Mouse (Mus musculus) adrenal gland, adult (tissue): ENCODE results near the gene Rnf4.

ENCODE experiments used
- DNase-seq, 2 experiments: peaks; one replicate each; pipeline ENCODE4 v3.0.0; 2022 to 2023; ENCODE audit warnings: low spot score in 1 of 2; ENCODE audit not compliant: inconsistent age in 2 of 2

Gene Rnf4

DNA sequence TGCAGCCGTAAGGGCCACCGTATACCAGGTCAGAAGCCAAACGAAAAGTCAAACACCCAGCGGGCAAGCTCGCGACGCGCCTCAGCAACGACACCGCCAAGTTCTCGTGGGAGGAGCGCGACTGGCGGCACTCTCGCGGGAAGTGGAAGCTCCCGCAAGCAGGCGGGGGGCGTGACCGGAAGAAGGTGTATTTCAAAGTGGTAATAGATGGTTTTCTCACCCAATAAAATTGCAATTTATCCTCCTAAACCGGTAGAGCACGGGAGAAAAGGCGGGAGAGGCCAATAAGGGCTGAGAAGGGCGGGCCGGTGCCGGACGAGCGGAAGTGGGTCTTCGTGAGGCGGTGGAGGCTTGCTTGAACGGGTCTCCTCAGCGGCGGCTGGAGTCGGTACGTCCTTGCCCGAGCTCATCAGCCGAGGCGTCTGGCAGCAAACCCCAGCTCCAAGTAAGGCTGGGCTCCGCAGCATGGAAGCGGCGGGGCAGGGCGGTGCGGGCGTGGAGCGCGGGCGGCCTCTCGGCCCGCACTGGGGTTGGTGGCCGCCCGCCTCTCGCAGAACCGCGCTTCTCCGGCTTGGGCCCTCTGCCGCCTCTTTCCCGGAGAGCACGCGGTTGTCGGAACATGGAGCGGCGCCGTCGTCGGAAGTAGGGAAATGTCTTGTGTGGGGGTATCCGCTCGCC, at the start of gene Rnf4:
Gene Rnf4 (plus strand): TSS at position 193 of the 678 bp plus-strand sequence.
- peak; percentile 98 to 99 for DNase-seq

DNA sequence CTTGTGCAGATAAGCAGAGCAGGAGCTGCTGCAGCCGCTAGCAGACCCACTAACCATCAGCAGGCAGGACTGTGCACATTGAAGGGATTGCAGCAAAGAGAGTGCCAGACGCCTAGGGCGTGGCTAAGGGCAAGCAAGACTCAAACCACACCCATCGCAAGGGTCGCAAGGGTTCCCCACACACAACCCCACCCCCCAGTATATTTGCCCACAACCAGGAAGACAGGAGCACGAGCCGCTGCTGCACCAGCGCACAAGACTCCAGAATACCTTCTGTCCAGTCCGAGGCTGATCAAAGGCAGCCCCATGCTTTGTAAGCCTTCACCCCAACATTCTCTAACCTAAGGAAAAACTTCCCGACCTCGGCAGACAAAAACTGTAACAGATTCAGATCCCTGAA, 49.6 kb upstream of the Rnf4 start:
- no peak for DNase-seq

DNA sequence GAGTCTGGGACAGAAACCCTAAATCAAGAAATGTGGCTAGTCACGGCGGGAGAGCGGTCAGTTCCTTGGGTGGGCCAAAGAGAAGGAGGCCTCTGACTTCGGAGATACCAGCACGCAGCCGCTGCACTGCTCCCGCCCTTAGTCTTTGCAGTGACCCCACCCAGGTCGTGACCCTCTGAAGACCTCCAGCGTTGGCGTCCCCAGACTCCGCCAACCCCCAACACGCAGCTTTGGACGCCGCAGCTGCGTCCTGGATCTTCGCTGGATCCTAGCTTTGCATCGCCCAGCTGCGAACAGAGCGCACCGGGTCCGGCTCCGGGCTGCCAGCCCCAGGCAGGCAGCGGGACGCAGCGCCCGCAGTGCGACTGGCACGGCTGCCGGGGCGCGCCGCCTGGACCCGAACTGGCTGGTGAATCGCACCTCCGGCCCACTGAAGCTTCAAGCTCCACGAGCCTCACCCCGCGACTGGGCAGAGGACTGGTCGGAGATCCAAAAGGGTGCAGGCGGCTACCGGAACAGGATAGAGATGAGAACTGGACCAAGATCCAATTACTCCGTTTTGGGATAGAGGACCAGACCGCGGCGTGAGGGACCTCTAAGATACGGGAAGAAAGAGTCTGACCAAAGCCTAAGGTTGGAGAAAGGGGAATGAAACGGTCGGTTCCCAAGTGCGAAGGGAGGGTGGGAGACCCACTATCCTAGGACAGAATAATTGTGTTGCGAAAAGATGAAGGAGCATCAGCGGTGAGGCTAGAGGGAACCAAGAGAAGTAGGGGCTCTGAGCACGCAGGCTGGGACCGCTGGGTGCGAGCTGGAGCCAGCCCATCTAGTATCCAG, 48.9 kb upstream of the Rnf4 start:
- no peak for DNase-seq

DNA sequence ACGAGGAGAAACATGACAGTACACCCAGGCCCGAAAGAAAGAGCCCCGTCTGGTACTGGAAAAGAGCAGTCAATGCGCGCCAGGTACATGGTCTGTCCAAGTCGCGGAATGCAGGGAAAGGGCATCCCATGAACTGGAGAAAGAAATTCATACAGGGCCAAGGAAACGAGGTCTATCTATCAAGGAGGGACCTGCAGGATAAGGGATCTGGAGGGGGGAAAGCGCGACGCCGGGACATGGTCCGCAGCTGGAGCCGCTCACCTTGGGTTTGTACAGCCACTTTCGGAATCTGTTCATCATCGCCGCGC, 48.3 kb upstream of the Rnf4 start:
- no peak for DNase-seq

DNA sequence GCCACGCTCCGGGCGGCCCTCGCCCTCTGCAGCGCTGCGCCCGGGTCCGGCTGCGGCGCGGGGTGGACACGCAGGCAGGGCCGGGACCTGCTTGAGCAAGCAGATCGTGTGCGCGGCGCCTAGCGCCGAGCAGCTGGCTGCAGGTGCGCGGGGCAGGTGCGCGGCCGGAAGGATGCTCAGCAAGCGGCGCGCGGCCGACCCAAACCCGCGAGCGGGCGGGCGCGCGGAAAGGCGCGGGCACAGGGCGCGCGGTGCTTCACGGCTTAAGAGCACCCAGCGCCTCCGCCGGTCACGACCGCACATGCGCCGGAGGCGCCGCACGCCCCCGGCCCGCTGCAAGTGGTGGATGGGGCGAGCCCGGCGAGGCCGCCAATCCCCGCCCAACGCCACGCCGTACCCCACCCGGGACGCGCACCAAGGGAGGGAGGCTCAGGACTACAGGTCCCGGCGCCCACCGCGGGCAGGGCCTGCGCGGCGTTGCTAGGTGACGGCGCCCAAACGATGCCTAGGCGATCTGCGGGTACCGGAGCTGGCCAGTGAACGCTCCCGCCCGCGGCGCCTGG, 47.9 kb upstream of the Rnf4 start, which contains the start of the genes Zfyve28 and Cfap99:
Gene Zfyve28 (minus strand): TSS at position 296 of the 563 bp plus-strand sequence.
Gene Cfap99 (plus strand): TSS at position 447 of the 563 bp plus-strand sequence.
- peak; percentile 75 to 87 for DNase-seq

DNA sequence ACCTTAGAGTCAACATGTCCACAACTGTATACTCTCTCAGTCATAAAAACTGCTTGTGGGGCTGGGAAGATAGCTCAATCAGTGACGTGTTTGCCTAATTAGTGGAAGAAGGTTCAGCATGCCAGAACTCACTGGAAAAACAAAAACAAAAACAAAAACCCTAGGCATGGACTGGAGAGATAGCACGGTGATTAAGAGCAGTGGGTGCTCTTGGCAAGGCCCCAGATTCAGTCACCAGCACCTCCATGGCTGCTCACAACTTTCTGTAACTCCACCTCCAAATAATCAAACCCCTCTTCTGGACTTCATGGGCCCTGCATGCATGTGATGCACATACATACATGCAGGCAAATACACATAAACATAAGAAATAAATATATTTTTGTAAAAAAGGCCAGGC, 46.8 kb upstream of the Rnf4 start:
- no peak for DNase-seq

DNA sequence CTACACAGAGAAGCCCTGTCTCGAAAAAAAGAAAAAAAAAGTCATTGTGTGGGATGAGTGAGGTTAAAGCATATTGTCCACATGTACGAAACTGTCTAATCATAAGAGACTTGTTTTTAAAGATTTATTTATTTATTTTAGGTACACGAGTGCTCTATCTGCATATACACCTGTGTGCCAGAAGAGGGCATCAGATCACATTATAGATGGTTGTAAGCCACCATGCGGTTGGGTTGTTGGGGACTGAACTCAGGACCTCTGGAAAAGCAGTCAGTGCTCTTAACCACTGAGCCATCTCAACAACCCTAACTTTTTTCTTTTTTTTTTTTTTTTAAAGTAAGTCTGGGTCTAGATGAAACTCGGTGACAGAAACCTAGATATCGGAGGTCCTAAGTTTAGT, 42.7 kb upstream of the Rnf4 start:
- DNase-seq = no peak

DNA sequence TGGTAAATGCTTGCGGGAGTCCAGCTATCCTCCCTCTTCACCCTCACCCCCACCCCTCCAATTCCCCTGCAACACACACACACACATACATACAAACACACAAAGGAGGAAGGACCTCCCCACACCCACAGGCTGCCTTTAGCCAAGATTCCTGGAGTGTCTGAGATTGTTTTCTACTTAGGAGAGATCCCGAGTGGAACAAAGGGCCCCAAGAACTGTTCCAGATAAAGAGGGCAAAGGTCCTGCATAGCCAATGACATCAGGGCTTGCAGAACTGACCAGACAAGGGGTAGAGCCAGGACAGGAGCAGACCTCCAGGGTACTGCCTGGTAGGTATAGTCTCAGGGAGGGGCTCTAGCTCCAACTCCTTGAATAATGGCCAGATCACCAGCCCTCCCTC, 41.4 kb upstream of the Rnf4 start:
- peak in 1 of 2 experiments; percentile 45 for DNase-seq

DNA sequence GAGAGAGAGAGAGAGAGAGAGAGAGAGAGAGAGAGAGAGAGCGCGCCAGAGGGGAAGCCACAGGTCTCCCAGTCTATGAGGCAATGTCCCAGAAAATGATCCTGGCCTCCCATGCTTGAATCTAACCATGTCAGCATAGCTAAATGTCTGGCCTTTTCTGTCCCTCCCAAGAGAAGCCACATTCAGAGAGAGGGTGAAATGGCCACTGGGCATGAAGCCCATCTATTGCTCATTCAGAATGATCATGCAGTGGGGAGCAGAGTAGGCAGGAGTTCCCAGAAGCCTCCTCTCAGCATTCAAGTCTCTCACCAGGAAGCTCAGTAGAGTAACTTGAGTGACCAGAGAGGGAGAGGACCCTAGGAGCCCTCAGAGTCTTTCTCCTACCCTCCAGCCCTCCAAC, 40.9 kb upstream of the Rnf4 start:
- DNase-seq = peak; percentile 33 to 76

DNA sequence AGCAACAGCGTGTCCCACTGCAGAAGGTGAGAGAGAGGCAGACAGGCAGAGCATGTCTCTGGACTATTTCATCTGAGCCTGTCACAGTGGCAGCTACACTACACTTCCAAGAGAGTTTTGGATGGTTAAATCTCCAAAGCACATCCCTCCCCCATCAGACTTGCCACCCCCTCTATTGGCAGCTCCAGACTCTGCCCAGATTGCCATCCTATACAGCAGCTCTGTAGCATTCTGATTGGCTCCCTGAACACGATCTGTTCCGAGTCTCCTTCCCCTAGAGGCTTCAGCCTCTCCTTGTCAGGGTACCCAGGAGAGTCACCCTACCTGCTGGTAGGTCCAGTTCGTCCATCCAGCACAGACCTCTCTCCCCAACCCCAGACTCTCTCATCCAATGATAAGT, 38.0 kb upstream of the Rnf4 start:
- no peak for DNase-seq

DNA sequence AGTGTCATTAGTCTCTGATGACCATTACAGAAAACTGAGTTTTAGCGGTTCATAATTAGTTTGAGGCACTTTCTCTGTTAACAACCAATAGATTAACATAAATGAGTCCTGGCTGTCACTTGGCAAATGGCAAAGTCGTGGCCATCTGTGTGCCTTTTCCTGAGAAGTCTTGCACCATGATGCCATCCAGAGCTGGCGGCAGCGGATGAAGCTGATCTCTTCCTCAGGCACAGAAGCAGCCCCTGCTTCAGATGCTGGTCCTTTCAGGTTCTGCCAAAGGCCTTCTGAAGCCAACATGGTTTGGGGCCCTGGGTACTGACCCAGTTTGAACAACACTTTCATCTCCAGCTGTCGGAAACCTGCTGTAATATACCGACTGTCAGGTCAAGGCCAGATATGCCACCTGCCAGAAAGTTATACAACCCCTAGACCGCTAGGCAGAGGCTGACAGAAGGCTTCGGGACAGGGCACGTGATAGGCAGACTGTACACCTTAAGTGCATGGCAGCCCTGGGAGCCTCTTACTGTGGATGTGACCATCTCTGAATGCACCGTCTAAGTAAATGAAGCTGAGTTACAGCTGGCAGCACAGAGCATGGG, 37.1 kb upstream of the Rnf4 start:
- peak; percentile 42 to 62 for DNase-seq

DNA sequence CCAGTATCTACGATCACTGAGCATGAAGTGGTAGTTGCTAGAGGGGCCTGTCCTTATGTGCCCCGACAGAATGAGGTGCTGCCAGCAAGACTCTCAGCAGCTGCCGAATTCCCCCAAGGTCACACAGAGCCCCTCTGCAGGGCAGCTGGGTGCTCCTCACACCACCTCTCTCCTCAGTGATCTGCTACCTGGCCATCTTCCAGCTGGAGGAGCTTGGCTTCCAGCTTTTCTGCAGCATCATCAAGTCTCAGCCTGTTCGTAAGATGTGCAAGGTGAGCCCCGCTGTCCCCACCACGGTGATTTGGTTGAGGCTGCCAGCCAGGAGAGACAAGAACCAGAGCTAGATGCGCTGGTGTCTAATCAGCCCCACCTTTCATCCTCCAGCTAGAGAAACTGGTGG, 33.7 kb upstream of the Rnf4 start:
- no peak for DNase-seq

DNA sequence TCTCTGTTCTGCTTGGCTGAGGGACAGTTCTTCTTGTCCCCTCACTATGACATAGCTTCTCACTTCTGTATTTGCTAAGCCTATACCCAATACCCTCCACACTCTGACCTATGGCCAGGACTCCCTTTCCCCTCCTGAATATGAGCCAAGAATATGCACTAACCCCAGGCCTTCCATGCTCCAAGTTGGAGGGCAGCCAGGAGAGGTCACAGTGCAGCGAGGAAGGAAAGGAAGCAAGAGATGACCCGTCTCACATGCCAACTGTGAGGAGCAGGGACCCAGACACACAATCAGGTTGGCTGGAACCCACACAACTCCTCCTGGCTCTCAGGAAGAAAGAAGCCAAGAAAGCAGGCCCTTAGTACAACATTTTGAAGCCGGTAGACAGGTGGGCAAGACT, 27.1 kb upstream of the Rnf4 start:
- no peak for DNase-seq

DNA sequence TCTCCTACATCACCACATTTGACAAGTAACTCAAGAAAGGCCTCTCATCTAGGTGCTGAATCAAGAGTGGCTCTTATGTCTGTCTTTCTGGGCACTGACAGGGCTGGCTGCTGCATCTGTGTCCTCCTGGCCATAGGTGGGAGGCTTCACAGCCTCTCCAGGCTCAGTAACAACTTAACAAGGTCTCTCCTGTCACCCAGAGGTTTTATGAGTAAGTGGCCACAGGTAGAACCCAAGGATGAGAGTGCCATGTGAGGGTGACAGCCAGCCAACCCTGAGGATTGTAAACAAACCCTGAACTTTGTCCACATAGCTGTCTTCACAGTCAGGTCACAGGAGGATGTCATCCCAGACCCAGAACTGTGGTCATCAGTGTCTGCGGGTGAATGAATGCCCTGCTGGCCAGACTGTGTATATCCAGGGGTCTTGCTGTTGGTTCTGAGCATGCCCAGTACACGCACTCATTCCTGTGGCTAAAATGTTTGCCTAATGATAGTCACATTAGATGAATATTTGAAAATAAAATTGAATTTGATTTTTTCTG, 16.5 kb upstream of the Rnf4 start:
- no peak for DNase-seq

DNA sequence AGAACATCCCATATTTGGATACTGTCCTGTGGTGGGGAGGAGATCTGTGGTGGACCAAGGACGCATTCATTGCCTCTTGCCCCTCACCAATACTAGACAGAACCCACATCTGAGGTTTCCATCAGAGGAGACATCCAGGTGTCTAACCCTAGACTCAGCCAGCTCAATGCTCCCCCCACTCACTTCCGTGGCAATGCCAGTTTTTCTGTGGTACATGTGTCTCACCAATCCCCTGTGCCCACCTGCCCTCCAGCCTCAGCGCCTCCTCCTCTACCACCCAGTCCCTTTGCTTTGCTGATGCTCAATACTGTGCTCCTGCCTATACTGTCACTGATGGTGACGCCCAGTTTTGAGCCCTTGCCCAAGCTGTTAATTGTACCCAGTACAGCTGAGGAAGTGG, 14.9 kb upstream of the Rnf4 start:
- DNase-seq = no peak

DNA sequence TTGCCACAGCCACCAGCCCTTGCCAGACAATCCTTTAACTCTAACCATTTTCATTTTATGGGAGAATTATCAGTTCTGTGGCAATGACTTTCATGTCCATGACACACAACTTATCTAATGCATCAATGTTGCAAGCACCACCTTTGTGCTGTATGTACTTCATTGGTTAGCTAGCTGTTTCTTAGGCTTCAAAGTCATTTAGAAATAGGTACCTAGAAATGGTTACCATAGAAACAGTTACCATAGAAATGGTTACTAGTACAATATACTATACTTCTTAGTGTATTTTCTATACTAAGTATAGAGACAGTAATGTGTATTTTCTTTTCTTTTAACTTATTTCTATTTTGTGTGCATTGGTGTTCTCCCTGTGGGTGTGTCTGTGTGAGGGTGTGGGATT, 10.8 kb upstream of the Rnf4 start:
- DNase-seq = no peak

DNA sequence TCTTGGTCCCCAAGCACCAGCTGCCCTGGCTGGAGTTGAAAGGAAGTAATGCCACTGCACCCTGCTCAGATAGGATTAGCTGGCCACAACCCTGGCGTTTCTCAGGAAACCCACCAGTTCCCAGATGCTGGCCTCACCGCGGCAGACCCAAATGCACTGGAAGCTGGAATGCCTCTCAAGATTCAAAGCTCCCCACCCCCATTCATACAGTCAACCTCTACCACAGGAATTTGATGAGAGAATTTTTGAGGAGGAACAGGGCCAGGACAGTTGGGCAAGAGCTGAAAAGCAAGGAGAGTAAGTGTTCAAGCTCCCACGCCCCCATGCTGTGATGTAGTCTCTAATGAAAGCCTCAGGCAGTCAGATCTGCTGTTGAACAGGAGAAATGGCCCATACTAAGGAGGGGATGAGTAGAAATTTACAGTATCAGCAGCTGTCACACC, 9.8 kb upstream of the Rnf4 start:
- DNase-seq = no peak

DNA sequence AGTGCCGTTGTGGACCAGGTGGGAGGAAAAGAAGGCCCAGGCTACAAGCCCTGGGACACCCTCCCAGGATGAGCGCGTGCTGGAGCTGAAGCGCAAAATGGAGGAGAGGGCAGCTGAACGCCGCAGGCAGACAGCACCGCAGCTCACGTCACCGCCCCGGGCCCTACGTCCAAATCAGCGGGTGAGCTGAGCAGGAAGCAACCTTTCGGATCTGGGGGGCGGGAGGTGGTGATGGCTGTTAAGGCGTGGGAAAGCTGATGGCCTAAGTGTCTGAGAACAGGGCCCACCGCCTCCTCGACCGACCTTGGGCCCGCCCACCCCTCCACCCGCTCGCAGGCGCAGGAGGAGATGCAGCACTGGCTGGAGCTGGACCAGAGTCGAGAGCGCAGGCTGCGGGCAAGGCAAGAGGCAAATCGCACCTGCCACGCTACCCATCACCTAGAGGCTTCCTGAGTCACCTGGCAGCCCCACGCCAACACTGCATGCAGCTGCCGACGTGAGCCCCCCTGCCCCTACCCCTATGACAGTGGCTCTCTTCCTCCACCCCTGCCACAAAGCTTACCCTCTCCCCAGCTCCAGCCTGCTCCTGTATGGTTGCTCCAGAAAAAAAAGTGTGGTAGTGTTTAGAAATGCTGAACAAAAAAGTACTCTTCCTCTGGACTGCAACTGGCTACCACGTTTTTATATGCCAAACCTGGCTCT, 9.1 kb upstream of the Rnf4 start:
- DNase-seq = peak; percentile 27 to 61

DNA sequence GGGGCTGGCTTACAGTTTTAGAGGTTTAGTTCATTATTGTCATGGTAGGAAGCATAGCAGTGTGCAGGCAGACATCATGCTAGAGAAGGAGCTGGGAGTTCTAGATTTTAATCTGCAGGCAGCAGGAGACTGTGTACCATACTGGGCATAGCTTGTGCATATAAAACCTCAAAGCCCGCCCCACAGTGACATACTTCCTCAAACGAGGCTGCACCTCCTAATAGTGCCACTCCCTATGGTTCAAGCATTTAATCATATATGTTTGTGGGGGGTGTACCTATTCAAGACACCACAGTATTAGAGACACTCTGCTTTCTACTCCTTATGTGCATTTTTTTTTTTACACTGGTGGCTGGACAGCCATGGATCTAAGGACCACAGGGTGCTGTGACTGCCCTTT, 6.0 kb upstream of the Rnf4 start:
- DNase-seq = no peak

DNA sequence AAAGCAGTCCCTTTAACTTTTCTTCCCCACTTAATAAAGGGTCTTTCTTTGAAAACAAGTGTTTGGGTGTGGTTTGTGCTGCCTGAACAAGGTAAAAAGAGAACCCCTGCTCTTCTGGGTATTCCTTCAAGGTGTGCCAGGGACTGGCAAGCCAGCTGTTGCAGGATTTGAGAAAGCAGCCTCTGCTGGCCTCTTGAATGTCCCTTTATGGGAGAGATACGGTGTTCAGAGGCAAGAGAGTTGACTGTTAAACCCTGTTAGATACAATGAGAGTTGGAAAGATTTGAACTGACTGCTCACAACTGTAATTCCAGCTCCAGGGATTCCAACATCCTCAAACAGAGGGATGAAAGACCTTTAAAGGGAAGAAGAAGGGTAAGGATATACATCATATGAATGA, 2.0 kb upstream of the Rnf4 start:
- no peak for DNase-seq

DNA sequence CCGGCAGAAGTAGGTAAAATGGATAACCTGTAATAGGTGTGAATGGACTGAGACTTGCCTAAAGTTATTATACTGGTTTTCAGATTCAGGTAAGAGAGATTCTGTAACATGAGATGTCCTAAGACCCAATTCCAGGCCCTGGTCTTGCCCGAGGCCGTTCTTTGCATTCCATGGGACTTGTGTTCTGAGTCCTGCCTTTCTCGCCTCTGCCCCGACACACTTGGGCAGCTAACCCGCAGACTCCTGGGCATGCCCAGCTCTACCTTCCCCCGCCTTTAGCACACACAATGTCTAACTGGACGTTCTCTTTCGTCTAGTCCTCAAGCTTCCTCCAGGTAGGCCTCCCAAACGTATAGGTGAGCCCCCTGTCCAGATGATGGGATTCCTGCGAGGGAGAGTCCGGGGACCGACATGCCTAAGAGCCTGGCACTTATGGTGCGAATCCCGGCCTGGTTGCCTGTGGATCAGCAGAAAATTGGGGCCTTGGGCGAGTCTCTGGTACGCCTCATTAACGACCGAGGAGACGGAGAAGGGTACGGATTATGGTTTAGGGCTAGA, 471 bp upstream of the Rnf4 start:
- DNase-seq = no peak
